Mouse (Mus musculus): ENCODE measurements around the gene Pld3. TPM values are rescaled to one million over a fixed set of nuclear protein-coding genes. Genes with fewer than 3 reads are reported as not detected.

Gene Pld3
- polyA plus RNA-seq, 1 experiment from 2014 or later: 59.5 TPM

DNA sequence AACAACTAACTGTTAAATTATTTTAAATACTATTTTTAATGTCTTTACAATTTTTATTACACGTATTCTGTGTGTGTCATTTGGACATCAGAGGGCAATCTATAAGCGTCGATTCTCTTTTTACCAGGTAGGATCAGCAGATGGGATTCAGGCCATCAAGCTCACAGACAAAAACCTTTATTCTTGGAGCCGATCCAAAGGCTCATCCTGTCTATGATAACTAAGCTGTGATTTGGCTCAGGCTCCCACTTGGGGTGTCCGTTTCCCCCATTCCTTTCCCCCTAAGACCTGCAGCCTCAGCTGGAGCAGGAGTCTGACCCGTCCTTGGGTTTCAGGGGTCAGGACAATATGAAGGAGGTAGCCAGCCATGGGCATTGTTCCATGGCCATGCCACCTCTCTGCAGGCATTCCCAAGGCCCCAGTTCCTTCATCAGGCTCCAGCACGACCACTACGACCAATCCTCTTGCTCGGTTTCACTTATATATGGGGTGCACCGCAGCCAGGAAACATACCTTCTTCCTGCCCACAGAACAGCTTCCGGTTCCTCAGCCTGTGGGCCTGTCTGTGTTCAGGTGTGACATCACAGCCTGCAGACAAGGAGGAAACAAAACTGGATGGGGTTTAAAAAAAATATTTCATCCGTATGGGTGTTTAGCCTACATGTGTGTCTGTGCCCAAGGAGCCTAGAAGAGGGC lies 8.2 kb downstream of the Pld3 start:
- H3K27me3 ChIP-seq (ENCODE audit: control insufficient read depth, insufficient read depth, low read length): no peaks in the 10 kb centered on the region
- no peak overlapping the region for H3K4me2 ChIP-seq
- no peak overlapping the region for H3K27ac ChIP-seq (ENCODE audit: low read depth, low read length)
- H3K4me1 ChIP-seq (ENCODE audit: control insufficient read depth, insufficient read depth, low read length): peaks cover 9% of the 10 kb centered on the region
- H3K9me3 ChIP-seq (replicated peaks; ENCODE audit: control insufficient read depth, low read length): no peaks in the 10 kb centered on the region
- H3K4me3 ChIP-seq (ENCODE audit: low read depth, low read length): no peak overlapping the region
- 77% methylated on average over 12 of the region's 12 CpGs for WGBS (ENCODE audit: insufficient replicate concordance)
- no peaks in the 10 kb centered on the region for H3K36me3 ChIP-seq (ENCODE audit: control insufficient read depth, insufficient read depth, low read length)
- ATAC-seq (replicated peaks; ENCODE audit: insufficient number of reproducible peaks, low FRiP score, low TSS enrichment): no peak
- H3K9ac ChIP-seq (ENCODE audit: low read depth, low read length): no peak overlapping the region

DNA sequence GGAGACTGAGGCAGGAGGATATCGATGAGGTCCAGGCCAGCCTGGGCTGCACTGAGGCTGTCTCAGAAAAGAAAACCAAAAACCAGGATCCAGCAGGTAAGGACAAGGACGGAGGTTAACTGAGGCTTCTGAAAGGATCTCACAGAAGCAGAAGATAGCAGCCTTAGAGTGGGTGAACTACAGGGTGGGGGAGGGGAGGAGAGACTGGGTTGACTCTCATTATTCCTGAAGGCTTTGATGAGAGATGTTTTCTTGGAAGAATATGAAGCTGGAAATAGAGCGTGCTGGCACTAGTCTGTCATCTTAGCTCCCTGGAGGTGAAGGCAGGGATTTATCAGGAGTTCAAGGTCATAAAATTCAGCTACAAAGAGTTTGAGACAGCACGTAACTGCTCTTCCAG lies 9.2 kb downstream of the Pld3 start:
- no peak for ATAC-seq (replicated peaks; ENCODE audit: insufficient number of reproducible peaks, low FRiP score, low TSS enrichment)
- WGBS (ENCODE audit: insufficient replicate concordance): 70% methylated on average over 4 of the region's 4 CpGs
- H3K4me1 ChIP-seq (ENCODE audit: control insufficient read depth, insufficient read depth, low read length): peaks cover 9% of the 10 kb centered on the region
- H3K27me3 ChIP-seq (ENCODE audit: control insufficient read depth, insufficient read depth, low read length): no peaks in the 10 kb centered on the region
- peaks cover 3% of the 10 kb centered on the region; the same call in 1 of the 2 replicates for H3K36me3 ChIP-seq (ENCODE audit: control insufficient read depth, insufficient read depth, low read length)
- no peak overlapping the region for H3K27ac ChIP-seq (ENCODE audit: low read depth, low read length)
- H3K9me3 ChIP-seq (replicated peaks; ENCODE audit: control insufficient read depth, low read length): no peaks in the 10 kb centered on the region
- no peak overlapping the region for H3K4me2 ChIP-seq
- no peak overlapping the region for H3K4me3 ChIP-seq (ENCODE audit: low read depth, low read length)
- no peak overlapping the region for H3K9ac ChIP-seq (ENCODE audit: low read depth, low read length)

DNA sequence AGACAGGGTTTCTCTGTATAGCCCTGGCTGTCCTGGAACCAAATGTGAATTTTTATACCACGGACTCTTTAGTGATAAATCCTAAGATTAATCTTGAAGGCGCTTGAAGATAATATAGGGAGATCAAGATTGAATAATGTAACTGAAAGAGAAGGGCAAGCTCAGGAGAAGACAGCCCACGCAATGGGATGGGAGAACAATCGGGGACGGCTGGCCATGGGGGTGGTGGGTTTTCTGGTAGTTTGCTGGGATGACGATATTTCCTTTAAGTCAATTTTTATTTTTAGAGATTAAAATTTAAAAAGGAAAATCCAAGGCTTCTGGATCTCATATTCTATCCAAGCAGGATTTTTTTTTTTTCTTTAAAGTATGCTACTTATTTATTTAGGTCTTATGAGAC lies 10.0 kb downstream of the Pld3 start:
- H3K4me3 ChIP-seq (ENCODE audit: low read depth, low read length): peak overlapping the region; percentile 63
- ATAC-seq (replicated peaks; ENCODE audit: insufficient number of reproducible peaks, low FRiP score, low TSS enrichment): no peak
- H3K36me3 ChIP-seq (ENCODE audit: control insufficient read depth, insufficient read depth, low read length): peaks cover 3% of the 10 kb centered on the region; the same call in 1 of the 2 replicates
- no peaks in the 10 kb centered on the region for H3K9me3 ChIP-seq (replicated peaks; ENCODE audit: control insufficient read depth, low read length)
- peak overlapping the region; percentile 74 for H3K9ac ChIP-seq (ENCODE audit: low read depth, low read length)
- H3K27ac ChIP-seq (ENCODE audit: low read depth, low read length): no peak overlapping the region
- H3K27me3 ChIP-seq (ENCODE audit: control insufficient read depth, insufficient read depth, low read length): no peaks in the 10 kb centered on the region
- peak overlapping the region; percentile 97 for H3K4me2 ChIP-seq
- peaks cover 9% of the 10 kb centered on the region for H3K4me1 ChIP-seq (ENCODE audit: control insufficient read depth, insufficient read depth, low read length)
- 46% methylated on average over 6 of the region's 6 CpGs for WGBS (ENCODE audit: insufficient replicate concordance)

DNA sequence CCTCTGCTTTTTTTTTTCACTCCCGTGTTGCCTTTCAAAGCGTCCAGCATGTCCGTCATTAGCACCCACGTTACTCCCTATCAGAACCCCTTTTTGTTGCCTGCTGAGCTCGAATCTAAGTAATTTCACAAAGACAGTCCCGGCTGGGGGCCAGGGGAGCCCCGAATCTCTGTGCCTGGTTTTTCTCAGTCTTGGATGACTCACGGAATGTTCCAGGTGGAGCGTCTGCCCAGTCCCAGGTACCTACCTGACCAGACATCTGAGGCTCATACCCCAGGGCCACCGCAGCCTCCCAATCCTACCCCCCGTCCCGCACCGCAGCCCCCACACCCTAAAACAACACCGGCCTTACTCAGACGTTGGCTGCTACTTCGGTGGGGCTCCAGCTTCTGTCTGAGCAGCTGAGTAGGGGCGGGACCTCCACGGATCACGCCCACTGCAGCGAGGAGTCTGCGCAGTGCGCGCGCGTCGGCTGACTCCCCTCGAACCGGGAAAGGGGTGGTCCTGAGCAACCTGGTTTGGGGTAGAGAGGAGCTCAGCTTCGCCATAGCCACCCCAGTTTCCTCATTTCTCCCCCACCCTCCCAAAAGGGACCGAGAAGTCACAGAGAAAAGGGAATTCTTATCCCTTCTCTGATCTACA lies 10.5 kb downstream of the Pld3 start:
- no peak overlapping the region for H3K27ac ChIP-seq (ENCODE audit: low read depth, low read length)
- H3K27me3 ChIP-seq (ENCODE audit: control insufficient read depth, insufficient read depth, low read length): no peaks in the 10 kb centered on the region
- H3K4me1 ChIP-seq (ENCODE audit: control insufficient read depth, insufficient read depth, low read length): peaks cover 9% of the 10 kb centered on the region
- 1% methylated on average over 30 of the region's 30 CpGs for WGBS (ENCODE audit: insufficient replicate concordance)
- H3K9ac ChIP-seq (ENCODE audit: low read depth, low read length): peak overlapping the region; percentile 74
- peak overlapping the region; percentile 97 for H3K4me2 ChIP-seq
- ATAC-seq (replicated peaks; ENCODE audit: insufficient number of reproducible peaks, low FRiP score, low TSS enrichment): peak; percentile 83
- H3K4me3 ChIP-seq (ENCODE audit: low read depth, low read length): peak overlapping the region; percentile 63
- no peaks in the 10 kb centered on the region for H3K9me3 ChIP-seq (replicated peaks; ENCODE audit: control insufficient read depth, low read length)
- H3K36me3 ChIP-seq (ENCODE audit: control insufficient read depth, insufficient read depth, low read length): peaks cover 3% of the 10 kb centered on the region; the same call in 1 of the 2 replicates

DNA sequence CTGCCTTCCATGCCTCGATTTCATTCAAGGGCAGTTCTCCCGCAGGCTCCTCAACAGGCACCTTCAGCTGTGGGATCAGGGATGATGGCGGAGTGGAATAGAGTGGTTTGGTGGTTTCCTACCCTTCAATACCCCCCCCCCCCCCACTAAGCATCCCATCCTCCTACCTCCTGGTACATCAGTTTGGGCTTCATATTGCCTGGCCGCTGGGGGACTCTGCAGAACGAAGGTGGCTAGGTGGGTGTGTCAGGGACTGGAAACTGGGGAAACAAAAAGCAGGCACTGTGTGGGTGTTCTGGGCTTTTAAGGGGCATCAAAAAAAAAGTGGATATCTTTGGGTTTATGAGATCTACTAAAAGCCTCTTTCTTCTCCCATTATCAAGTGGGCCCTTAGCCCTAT lies 11.1 kb downstream of the Pld3 start:
- no peak overlapping the region for H3K27ac ChIP-seq (ENCODE audit: low read depth, low read length)
- no peaks in the 10 kb centered on the region for H3K27me3 ChIP-seq (ENCODE audit: control insufficient read depth, insufficient read depth, low read length)
- WGBS (ENCODE audit: insufficient replicate concordance): 56% methylated on average over 5 of the region's 5 CpGs
- peaks cover 3% of the 10 kb centered on the region; the same call in 1 of the 2 replicates for H3K36me3 ChIP-seq (ENCODE audit: control insufficient read depth, insufficient read depth, low read length)
- H3K4me1 ChIP-seq (ENCODE audit: control insufficient read depth, insufficient read depth, low read length): peaks cover 9% of the 10 kb centered on the region
- ATAC-seq (replicated peaks; ENCODE audit: insufficient number of reproducible peaks, low FRiP score, low TSS enrichment): no peak
- H3K4me3 ChIP-seq (ENCODE audit: low read depth, low read length): peak overlapping the region; percentile 63
- H3K9me3 ChIP-seq (replicated peaks; ENCODE audit: control insufficient read depth, low read length): no peaks in the 10 kb centered on the region
- peak overlapping the region; percentile 74 for H3K9ac ChIP-seq (ENCODE audit: low read depth, low read length)
- peak overlapping the region; percentile 97 for H3K4me2 ChIP-seq

DNA sequence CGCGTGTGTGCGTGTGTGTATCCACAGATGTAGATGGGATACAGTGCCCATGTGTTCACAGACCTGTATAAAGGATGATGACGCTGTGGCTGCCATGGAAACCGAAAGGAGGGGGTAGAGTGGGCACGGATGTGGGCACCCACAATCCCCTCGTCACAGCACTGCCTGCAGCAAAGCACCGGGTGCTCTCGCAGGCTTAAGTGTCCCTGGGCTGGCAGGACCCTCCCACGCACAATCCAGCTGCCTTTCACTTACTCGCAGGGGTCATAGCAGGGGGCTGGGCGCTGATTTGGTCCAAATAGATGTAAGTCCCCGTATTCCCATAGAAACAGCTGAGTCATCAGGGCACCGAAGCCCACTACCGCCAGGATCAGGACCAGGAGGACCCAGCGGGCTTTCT lies 11.6 kb downstream of the Pld3 start:
- Histone ChIP-seq H3K9ac (ENCODE audit: low read depth, low read length) (no peak overlapping the region), H3K36me3 (ENCODE audit: control insufficient read depth, insufficient read depth, low read length) (peaks cover 3% of the 10 kb centered on the region; the same call in 1 of the 2 replicates), H3K27ac (ENCODE audit: low read depth, low read length) (no peak overlapping the region), H3K9me3 (replicated peaks; ENCODE audit: control insufficient read depth, low read length) (no peaks in the 10 kb centered on the region), H3K27me3 (ENCODE audit: control insufficient read depth, insufficient read depth, low read length) (no peaks in the 10 kb centered on the region), H3K4me1 (ENCODE audit: control insufficient read depth, insufficient read depth, low read length) (peaks cover 9% of the 10 kb centered on the region), H3K4me3 (ENCODE audit: low read depth, low read length) (no peak overlapping the region), H3K4me2 (peak overlapping the region; percentile 97; the same call in 1 of the 2 replicates)
- no peak for ATAC-seq (replicated peaks; ENCODE audit: insufficient number of reproducible peaks, low FRiP score, low TSS enrichment)
- WGBS (ENCODE audit: insufficient replicate concordance): 78% methylated on average over 16 of the region's 16 CpGs

DNA sequence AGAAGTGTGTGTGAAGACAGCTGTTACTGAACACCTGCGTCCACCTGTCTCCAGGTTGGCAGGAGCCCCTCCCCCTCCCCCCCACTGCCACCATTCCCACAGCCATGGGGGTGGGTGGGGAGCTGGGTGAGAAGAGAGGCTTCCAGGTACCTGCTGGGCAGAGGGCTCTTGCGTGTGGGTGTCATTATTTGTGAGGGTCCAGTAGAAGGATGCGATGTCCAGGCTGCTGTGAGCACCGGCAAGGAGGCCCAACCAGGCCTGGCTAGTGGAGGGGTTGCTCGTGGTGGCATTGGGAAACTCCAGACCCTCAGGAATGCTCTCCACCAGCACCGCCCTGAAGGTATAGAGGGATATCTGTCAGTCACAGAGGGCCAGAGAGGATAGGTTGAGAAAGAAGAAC lies 12.1 kb downstream of the Pld3 start:
- Histone ChIP-seq H3K4me2 (no peak overlapping the region), H3K36me3 (ENCODE audit: control insufficient read depth, insufficient read depth, low read length) (peaks cover 3% of the 10 kb centered on the region; the same call in 1 of the 2 replicates), H3K27ac (ENCODE audit: low read depth, low read length) (no peak overlapping the region), H3K9ac (ENCODE audit: low read depth, low read length) (no peak overlapping the region), H3K9me3 (replicated peaks; ENCODE audit: control insufficient read depth, low read length) (no peaks in the 10 kb centered on the region), H3K27me3 (ENCODE audit: control insufficient read depth, insufficient read depth, low read length) (no peaks in the 10 kb centered on the region), H3K4me1 (ENCODE audit: control insufficient read depth, insufficient read depth, low read length) (peaks cover 9% of the 10 kb centered on the region), H3K4me3 (ENCODE audit: low read depth, low read length) (no peak overlapping the region)
- ATAC-seq (replicated peaks; ENCODE audit: insufficient number of reproducible peaks, low FRiP score, low TSS enrichment): no peak; the same call in 1 of the 2 replicates
- WGBS (ENCODE audit: insufficient replicate concordance): 80% methylated on average over 6 of the region's 6 CpGs

DNA sequence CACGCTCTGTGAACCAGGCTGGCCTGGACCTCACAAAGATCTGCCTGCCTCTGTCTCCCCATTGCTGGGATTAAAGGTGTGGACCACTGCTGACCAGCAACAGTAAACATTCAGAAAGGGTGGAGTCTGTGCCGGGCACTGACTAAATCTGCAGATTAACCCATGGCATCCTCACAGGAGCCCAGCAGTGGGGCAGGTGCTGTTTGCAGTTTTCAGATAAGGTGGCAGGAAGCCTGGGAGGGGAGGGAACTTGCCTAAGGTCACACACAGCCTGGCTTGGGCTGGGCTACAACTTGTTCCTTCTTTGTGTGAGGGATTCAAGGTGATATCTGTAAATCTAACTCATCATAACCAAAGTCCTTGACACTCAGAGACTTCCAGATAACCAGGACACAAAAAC lies 12.5 kb downstream of the Pld3 start:
- no peak overlapping the region for H3K4me3 ChIP-seq (ENCODE audit: low read depth, low read length)
- peaks cover 3% of the 10 kb centered on the region; the same call in 1 of the 2 replicates for H3K36me3 ChIP-seq (ENCODE audit: control insufficient read depth, insufficient read depth, low read length)
- H3K4me2 ChIP-seq: no peak overlapping the region
- no peak overlapping the region for H3K27ac ChIP-seq (ENCODE audit: low read depth, low read length)
- H3K9me3 ChIP-seq (replicated peaks; ENCODE audit: control insufficient read depth, low read length): no peaks in the 10 kb centered on the region
- ATAC-seq (replicated peaks; ENCODE audit: insufficient number of reproducible peaks, low FRiP score, low TSS enrichment): 0 out of 2 replicates have a peak, but pooled peaks have one; percentile 23
- H3K9ac ChIP-seq (ENCODE audit: low read depth, low read length): no peak overlapping the region
- WGBS (ENCODE audit: insufficient replicate concordance): 62% methylated on average over 2 of the region's 2 CpGs
- H3K27me3 ChIP-seq (ENCODE audit: control insufficient read depth, insufficient read depth, low read length): no peaks in the 10 kb centered on the region
- H3K4me1 ChIP-seq (ENCODE audit: control insufficient read depth, insufficient read depth, low read length): peaks cover 11% of the 10 kb centered on the region
